Mouse (Mus musculus) ES-E14 (cell line): ENCODE data around the gene Dock3.

Source experiments
- CHD2 ChIP-seq: IDR thresholded peaks from 2 replicates; pipeline ENCODE4 v1.6.1; 2014; ENCODE audit warnings: mild to moderate bottlenecking, low read depth, low read length, inconsistent platforms
- HCFC1 ChIP-seq: IDR thresholded peaks from 2 replicates; pipeline ENCODE4 v1.6.1; 2012; ENCODE audit warnings: low read length, inconsistent platforms, borderline replicate concordance; ENCODE audit not compliant: insufficient read depth
- MAFK ChIP-seq: IDR thresholded peaks from 2 replicates; pipeline ENCODE4 v1.6.1; 2014; ENCODE audit warnings: mild to moderate bottlenecking, low read depth, low read length, inconsistent platforms; ENCODE audit not compliant: insufficient read depth
- ZC3H11A ChIP-seq: IDR thresholded peaks from 2 replicates; pipeline ENCODE4 v1.6.1; 2012; ENCODE audit warnings: low read depth, mild to moderate bottlenecking, inconsistent platforms, low read length, borderline replicate concordance

- no peak for TF ChIP-seq HCFC1
- no peak for TF ChIP-seq CHD2
- no peak for TF ChIP-seq MAFK
- TF ChIP-seq ZC3H11A, result no peak
Measured at GRCm38 (mm10) chr9:106876666-106877065, 355.0 kb downstream of the Dock3 start.
